Mouse (Mus musculus) embryonic facial prominence, embryonic 11.5 days (tissue): ENCODE results near the gene Pex6. TPM values are rescaled to one million over a fixed set of nuclear protein-coding genes. Genes with fewer than 3 reads are reported as not detected.

Experiments
- ATAC-seq: fragments of 200-750 bp; cut with Nextera tagmentation; replicated peaks from 2 replicates; pipeline ENCODE4 v1.8.0; 2017; ENCODE audit warnings: low read depth; ENCODE audit not compliant: insufficient number of reproducible peaks, low FRiP score, low TSS enrichment
- DNase-seq: peaks from one replicate; pipeline ENCODE4 v3.0.0-alpha.2; 2015; ENCODE audit warnings: low spot score
- H3K27ac ChIP-seq: fragments of 300-500 bp; sonication (generic); replicated peaks from 2 replicates; pipeline ENCODE4 v1.5.1; 2014; ENCODE audit warnings: mild to moderate bottlenecking, low read depth, low read length, control low read depth
- H3K27me3 ChIP-seq: fragments of 300-500 bp; sonication (generic); 2 replicates; pipeline ENCODE4 v1.6.1; 2014; ENCODE audit warnings: mild to moderate bottlenecking, low read length, moderate library complexity, mixed read lengths; ENCODE audit not compliant: control insufficient read depth, insufficient read depth
- H3K36me3 ChIP-seq: fragments of 300-500 bp; sonication (generic); replicated peaks from 2 replicates; pipeline ENCODE4 v1.6.1; 2014; ENCODE audit warnings: low read depth, mild to moderate bottlenecking, low read length, moderate library complexity, mixed read lengths; ENCODE audit not compliant: control insufficient read depth, insufficient read depth
- H3K4me1 ChIP-seq: fragments of 300-500 bp; sonication (generic); 2 replicates; pipeline ENCODE4 v1.6.1; 2014; ENCODE audit warnings: low read length, mixed read lengths; ENCODE audit not compliant: control insufficient read depth, insufficient read depth
- H3K4me2 ChIP-seq: fragments of 300-500 bp; sonication (generic); 2 replicates; pipeline ENCODE4 v1.6.1; 2014; ENCODE audit warnings: low read depth, mild to moderate bottlenecking, control low read depth, low read length, moderate library complexity
- H3K4me3 ChIP-seq: fragments of 300-500 bp; sonication (generic); 2 replicates; pipeline ENCODE4 v1.5.1; 2014; ENCODE audit warnings: low read depth, low read length, control low read depth
- H3K9ac ChIP-seq: fragments of 300-500 bp; sonication (generic); replicated peaks from 2 replicates; pipeline ENCODE4 v1.6.1; 2014; ENCODE audit warnings: mild to moderate bottlenecking, control low read depth, low read length
- H3K9me3 ChIP-seq: fragments of 300-500 bp; sonication (generic); replicated peaks from 2 replicates; pipeline ENCODE4 v1.6.1; 2016; ENCODE audit warnings: mild to moderate bottlenecking, low read length, inconsistent platforms, mixed read lengths; ENCODE audit not compliant: control insufficient read depth
- WGBS: fragments of 180-500 bp; shearing (Covaris S2); extraction: QIAGEN DNeasy Blood & Tissue Kit; methylation state at CpG from one replicate; pipeline ENCODE4 v1.1.7; 2014; 5-methylcytosine and 5-hydroxymethylcytosine counted together
- polyA plus RNA-seq: library from polyadenylated mRNA; unstranded; fragments of >200 nt; fragmentation: Nextera tagmentation; extraction: Ambion mirVana; gene quantifications from 2 replicates; pipeline ENCODE4 v1.2.1, GENCODE M21; 2014

Gene Pex6
- polyA plus RNA-seq, 1 experiment from 2014 or later: 13.9 TPM

DNA sequence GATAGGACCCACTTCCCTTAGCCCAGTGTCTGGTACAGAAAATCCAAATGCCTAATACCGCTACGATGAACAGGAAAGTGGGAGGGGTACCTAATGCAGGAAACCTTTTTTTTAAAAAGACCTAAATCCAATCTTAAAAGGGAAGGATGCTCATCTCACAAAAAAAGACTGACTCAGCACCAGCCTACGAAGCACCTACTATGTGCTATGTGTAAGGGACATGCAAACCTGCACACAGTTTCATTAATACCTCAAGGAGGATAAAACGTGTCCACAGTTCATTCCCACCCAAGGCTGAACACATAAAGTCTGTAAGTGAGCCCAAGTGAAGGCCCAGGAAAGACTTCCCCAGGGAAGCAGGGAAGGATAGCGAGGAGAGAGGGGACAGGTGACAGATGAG is 8.8 kb upstream of the Pex6 start:
- peaks cover 10% of the 10 kb centered on the region for H3K4me1 ChIP-seq
- WGBS: 88% methylated on average over 5 of the region's 5 CpGs
- H3K4me3 ChIP-seq: no peak overlapping the region

DNA sequence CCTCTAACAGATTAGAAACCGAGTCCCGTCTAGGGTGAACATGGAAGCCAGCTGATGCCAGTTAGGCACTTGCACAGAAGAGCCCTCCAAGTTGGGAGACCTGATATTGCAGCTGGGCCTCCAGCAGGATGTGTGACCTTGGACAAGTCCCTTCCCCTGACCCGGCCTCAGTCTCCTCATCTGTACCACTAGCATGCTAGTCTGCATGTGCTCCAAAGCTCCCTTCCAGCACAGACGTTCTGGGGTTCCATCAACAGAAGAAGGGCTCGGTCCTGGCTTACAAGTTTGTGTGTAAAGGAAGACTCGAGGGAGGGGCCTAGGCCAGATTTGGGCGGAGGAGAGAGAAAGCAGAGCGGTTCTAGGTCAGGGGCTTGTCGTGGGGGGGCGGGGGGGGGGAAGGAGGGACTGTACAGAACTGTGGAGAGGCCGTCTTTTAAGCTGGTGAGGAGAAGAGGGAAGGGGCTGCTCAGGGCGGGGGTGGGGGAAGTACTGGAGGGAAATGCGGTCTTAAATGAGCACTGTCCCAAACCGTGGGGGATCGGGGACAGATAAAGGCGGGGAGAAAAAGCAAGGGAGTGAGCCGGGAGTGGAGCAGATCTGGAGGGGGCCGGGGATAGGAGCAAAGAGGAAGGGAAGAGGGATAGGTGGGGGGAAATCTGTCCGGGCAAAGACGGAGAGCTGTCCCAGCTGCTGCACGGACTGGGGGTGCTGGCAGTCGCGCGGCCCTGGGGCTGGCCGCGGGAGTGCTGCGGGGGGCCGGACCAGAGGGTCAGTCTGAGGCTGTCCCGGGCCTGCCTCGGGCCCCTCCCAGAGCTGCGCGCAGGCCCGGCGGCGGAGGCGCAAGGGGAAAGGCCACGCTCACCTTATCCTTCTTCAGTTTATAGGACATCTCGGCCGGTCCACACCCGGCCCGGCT is 7.0 kb upstream of the Pex6 start:
- Histone ChIP-seq H3K4me3 (peak overlapping the region; percentile 91), H3K27me3 (no peaks in the 10 kb centered on the region), H3K27ac (peak overlapping the region; percentile 85), H3K9me3 (no peaks in the 10 kb centered on the region), H3K4me1 (peaks cover 10% of the 10 kb centered on the region), H3K4me2 (peak overlapping the region; percentile 69), H3K9ac (peak overlapping the region; percentile 90), H3K36me3 (no peaks in the 10 kb centered on the region)
- ATAC-seq (peak; percentile 79), DNase-seq (peak; percentile 28)
- 6% methylated on average over 23 of the region's 41 CpGs for WGBS

More for the DNA sequence above, 8.8 kb upstream of the Pex6 start:
- Histone ChIP-seq H3K27me3 (no peaks in the 10 kb centered on the region), H3K4me2 (0 out of 2 replicates have a peak overlapping the region, but pooled peaks have one; percentile 69), H3K9me3 (no peaks in the 10 kb centered on the region), H3K9ac (peak overlapping the region; percentile 90), H3K27ac (no peak overlapping the region), H3K36me3 (no peaks in the 10 kb centered on the region; the same call in 1 of the 2 replicates)
- DNase-seq (no peak), ATAC-seq (no peak)

DNA sequence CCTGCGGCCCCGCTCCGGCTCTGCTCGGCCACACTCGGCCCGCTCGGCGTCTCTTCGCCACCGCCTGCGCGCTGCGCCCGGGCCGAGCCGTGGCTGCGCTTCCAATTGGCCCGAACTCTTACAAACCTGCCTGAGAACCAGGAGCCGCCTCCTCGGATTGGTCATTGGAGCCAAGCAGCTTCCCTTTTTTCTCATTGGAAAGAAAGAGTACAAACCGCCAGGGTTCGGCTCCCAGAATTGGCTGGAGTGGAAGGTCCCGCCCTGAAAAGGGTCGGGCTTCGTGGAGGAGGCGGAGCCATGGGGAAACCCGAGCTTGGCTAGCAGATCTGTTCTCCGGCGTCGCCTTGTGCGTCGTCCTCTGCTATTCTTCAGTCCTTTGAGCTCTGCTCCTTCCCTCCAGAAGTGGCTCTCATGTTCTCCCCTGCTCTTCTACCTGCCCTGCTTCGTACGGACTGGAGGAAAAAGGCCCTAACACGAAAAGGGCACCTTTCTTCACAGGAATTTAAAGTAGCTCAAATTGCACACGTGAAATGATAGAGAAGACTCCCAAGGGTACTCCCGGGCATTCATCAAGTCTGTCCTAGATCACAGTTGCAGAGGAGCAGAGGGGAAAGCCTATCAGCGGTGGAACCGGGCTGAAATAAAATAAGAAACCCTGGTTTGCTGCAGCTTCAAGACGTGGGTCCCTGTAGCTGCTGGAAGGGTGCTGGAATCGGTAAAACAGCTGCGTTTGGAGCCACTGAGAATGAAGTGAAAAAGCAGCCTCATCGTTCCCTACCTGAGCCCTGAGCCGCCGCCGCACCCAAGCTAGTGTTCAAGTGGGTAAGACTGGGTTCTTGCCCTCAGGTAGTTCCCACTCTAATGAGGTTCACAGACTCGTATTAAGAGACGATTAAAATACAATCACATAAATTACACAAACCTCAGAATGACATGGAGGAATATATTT is 6.1 kb upstream of the Pex6 start, which contains the start of gene Ppp2r5d:
Ppp2r5d (minus strand) TSS at position 225 of the 949 bp plus-strand sequence.
- Histone ChIP-seq H3K9ac (peak within 1 kb of the TSS; percentile 90), H3K9me3 (no peaks in the 10 kb centered on the region), H3K4me3 (peak within 1 kb of the TSS; percentile 91), H3K36me3 (no peaks in the 10 kb centered on the region), H3K4me2 (peak within 1 kb of the TSS; percentile 70), H3K27ac (peak within 1 kb of the TSS; percentile 85), H3K4me1 (peaks cover 10% of the 10 kb centered on the region), H3K27me3 (no peaks in the 10 kb centered on the region)
- whole genome bisulfite sequencing: under 1% methylated on average over 48 of the region's 48 CpGs
- ATAC-seq (peak; percentile 94), DNase-seq (peak; percentile 99)

DNA sequence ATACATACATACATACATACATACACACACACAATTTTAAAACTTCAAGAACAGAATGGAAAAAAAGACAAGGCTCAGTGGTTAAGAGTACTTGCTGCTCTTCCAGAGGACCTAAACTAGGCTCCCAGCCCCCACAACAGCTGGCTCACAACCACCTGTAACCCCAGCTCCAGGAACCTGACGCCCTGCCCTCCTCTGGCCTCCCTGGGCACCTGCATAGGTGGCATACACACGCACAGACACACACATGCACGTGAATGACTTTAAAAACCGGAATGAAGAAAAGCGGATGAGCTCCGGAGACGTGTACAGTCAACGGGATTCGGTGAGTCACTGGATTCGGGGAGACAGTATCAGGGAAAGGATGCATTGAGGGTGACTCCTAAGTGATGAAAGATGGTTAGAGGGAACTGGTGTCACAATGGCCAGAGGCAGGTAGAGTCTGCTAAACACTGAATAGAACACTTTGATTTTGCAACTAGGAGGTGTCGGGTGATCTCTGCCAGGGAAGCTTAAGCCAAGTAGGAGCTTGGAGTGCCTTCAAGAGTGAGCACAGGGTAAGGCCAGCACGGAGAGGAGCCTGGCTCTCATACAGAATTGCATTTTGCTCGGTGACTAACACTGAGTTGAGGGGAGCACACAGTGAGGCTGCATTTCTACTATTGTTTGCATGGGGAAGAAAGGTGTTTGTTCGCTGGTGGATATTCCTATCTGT is 4.7 kb upstream of the Pex6 start:
- H3K9ac ChIP-seq: no peak overlapping the region
- no peaks in the 10 kb centered on the region for H3K27me3 ChIP-seq
- no peak overlapping the region for H3K4me2 ChIP-seq
- no peak for DNase-seq
- H3K9me3 ChIP-seq: no peaks in the 10 kb centered on the region
- 91% methylated on average over 14 of the region's 14 CpGs for WGBS
- H3K4me3 ChIP-seq: no peak overlapping the region
- H3K4me1 ChIP-seq: peaks cover 10% of the 10 kb centered on the region
- H3K36me3 ChIP-seq: no peaks in the 10 kb centered on the region
- H3K27ac ChIP-seq: no peak overlapping the region
- no peak for ATAC-seq

DNA sequence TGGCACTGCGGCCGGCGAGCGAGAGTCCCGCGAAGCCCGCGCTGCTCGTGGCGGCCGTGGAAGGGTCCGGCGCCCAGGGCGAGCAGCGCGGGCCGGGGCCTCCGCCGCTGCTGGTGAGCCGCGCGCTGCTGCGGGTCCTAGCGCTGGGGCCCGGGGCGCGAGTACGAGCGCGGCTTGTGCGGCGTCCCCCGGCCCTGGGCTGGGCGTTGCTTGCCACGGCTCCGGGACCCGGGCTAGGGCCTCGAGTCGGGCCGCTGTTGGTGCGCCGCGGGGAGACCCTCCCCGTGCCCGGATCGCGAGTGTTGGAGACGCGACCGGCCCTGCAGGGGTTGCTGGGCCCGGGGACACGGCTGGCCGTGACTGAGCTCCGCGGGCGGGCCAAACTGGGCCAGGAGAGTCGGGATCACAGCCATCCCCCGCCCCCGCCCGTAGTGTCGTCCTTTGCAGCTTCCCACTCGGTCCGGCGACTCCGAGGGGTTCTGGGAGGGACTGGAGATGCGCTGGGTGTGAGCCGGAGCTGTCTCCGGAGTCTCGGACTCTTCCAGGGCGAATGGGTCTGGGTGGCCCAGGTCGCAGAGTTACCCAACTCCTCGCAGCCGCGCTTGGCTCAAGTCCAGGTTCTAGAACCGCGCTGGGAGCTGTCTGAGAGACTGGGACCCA is 479 bp downstream of the Pex6 start:
- no peaks in the 10 kb centered on the region for H3K27me3 ChIP-seq
- no peaks in the 10 kb centered on the region; the same call in none of the 2 replicates for H3K36me3 ChIP-seq
- H3K9me3 ChIP-seq: no peaks in the 10 kb centered on the region
- H3K4me1 ChIP-seq: no peaks in the 10 kb centered on the region
- peak; percentile 10 for DNase-seq
- peak overlapping the region; percentile 85 for H3K9ac ChIP-seq
- H3K4me3 ChIP-seq: peak overlapping the region; percentile 97
- peak; percentile 56; the same call in 1 of the 2 replicates for ATAC-seq
- peak overlapping the region; percentile 56; the same call in 1 of the 2 replicates for H3K27ac ChIP-seq
- under 1% methylated on average over 75 of the region's 76 CpGs for WGBS
- peak overlapping the region; percentile 87 for H3K4me2 ChIP-seq

DNA sequence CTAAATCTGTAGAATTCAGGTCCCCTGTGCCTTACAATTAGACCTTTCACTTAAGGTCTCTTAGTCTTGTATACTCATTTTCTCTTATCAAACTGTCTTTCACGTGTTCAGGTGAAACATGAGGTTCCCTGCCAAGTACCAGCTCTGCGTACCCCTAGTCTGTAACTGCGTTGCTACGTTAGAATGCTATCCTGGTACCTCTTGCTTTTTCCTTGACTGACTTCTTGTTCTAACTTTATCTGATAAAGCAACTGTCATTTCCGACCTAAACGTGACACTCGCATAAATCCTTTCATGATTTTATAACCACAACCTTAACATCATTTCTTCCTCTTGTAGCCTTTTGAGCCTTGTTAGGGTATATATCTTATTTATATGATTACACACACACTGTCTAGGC is 1.2 kb downstream of the Pex6 start:
- peak overlapping the region; percentile 87 for H3K4me2 ChIP-seq
- H3K36me3 ChIP-seq: no peaks in the 10 kb centered on the region; the same call in none of the 2 replicates
- WGBS: 75% methylated on average over 7 of the region's 7 CpGs
- H3K4me3 ChIP-seq: peak overlapping the region; percentile 97
- H3K9ac ChIP-seq: peak overlapping the region; percentile 85
- no peak overlapping the region for H3K27ac ChIP-seq
- DNase-seq (no peak), ATAC-seq (no peak)
- H3K27me3 ChIP-seq: no peaks in the 10 kb centered on the region
- H3K4me1 ChIP-seq: no peaks in the 10 kb centered on the region
- no peaks in the 10 kb centered on the region for H3K9me3 ChIP-seq

DNA sequence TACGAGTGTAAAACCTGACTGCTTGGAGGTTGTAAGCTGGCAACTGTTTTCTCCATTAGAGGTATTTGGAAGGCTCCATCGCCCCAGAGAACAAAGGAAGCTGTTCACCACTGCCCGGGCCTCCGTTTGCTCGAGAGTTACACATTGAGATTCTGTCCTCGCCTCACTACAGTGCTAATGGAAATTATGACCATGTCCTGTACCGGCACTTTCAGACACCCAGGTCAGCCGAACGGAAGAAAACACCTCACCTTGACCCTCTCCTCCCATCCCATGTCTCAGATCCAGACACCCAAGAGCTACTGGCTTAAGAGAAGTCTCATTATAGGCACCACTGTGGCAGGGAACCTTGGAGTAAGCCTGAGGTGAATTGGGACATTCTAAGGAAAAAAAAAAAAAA is 2.6 kb downstream of the Pex6 start:
- Histone ChIP-seq H3K9ac (no peak overlapping the region), H3K4me1 (no peaks in the 10 kb centered on the region), H3K4me3 (no peak overlapping the region), H3K27me3 (no peaks in the 10 kb centered on the region), H3K9me3 (no peaks in the 10 kb centered on the region), H3K27ac (no peak overlapping the region), H3K36me3 (no peaks in the 10 kb centered on the region; the same call in none of the 2 replicates), H3K4me2 (no peak overlapping the region)
- WGBS: 92% methylated on average over 9 of the region's 9 CpGs
- DNase-seq: no peak
- ATAC-seq: no peak
